Mouse (Mus musculus): ENCODE data around the gene Retnlg.
"Not testable (repeated sequence)": the region's sequence is repeated elsewhere in the genome, so short reads cannot be mapped to it uniquely, and the experiment has no call there.

Retnlg gene

DNA sequence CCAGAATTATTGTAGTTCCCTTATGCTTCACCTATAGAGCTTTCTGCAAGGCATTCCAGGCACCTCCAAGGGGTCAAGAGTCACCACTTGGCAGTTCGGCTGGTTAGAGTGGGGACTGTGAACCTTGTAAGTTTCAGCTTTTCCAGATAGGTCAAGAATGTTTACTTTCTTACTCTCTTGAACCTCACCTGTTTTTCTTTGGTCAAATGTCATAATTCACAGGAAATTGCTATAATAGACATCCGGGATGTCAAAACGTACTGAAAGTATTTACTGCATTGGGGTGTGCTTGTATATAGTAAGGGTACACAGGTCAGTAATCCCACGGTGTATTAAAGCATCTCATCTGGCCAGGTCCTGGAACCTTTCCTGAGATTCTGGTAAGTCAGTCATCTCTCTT, at the start of gene Retnlg:
Gene Retnlg, plus strand, starts transcription at position 301 of the 400 bp plus-strand sequence.
- no peak for DNase-seq (ENCODE audit: low spot score)

DNA sequence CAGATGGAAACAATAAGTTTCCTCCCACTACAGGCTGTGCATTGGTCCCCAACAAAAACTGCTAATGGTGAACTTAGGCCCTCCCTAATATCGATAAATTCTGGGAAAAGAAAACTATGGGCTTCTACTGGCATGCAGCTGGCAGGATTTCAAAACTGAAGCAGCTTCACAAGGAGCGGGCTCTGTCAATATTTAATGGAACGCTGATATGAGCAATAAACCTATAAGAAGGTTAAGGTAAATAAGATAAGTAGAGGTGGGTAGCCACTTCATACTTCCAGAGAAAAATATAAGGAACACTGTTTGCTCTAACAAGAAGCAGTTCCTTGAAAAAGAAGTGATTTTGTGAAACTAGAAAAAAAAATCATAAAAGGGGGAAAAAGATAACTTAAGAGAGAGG, 45.9 kb upstream of the Retnlg start:
- DNase-seq (ENCODE audit: low spot score): no peak

DNA sequence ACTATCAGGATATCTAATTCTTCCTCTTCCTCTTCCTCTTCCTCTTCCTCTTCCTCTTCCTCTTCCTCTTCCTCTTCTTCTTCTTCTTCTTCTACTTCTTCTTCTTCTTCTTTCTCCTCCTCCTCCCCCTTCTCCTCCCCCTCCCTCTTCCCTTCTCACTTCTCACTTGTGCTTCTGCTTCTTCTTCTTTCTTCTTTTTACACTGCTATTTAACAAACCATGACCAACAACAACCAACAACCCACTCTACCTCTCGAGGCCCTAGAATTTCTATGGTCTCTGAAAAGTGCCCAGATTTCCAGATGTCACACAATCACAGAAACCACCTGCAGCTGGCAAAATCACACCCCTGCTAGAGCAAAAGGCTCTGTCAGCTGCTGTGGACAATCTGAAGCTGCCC, 44.8 kb upstream of the Retnlg start:
- no peak for DNase-seq (ENCODE audit: low spot score)

DNA sequence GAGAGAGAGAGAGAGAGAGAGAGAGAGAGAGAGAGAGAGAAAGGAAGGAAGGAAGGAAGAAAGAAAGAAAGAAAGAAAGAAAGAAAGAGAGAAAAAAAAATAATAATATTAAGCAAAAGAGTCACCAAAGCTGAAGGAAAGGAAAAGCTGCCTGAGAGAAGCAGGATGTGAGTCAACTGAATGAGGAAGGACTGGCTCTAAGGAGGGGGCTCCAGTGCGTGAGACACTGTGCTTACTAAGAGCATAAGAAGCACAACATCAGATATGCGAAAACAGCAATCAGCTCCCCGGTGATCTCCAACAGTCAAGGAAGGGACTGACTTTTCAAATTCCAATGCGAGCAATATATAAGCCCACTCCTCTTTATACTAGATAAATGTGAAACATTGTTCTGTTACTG, 43.4 kb upstream of the Retnlg start:
- DNase-seq (ENCODE audit: low spot score): no peak

DNA sequence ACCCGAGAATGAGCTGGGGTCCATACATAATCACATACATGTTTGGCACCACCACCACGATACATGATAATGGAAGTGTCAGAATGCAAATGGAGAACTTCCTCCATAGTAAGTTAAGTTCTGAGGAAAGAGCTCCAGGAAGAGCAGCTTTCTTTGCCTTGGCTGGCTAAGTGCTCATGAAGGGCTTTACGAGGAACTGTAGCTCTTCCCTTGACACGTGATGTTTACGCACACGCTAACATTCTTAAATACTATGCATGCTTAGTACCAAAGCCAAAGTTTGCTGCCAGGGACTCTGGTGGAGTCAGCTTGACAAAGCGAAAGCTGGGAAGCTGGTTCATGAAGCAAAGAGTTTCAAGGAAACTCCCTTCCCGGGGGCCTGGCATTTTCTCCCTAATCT, 40.4 kb upstream of the Retnlg start:
- no peak for DNase-seq (ENCODE audit: low spot score)

DNA sequence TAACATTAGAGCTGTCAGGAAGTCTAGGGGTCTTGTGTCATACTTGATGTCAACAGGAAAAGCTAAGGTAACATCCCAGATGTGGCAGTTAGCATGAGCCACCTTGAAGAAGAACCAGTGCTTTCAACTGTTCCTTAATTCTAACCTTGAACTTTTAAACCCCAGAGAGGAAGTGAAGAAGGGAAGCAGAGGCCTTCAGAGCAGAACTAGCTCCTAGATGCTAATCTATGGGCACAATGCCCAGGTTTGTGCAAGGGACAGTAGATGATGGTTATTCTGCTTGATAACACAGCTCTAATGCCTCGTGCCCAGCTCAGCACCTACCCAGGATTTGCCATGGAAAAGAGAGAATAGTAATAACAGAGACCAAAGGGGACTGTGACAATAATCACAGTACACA, 38.8 kb upstream of the Retnlg start:
- DNase-seq (ENCODE audit: low spot score): not testable (repeated sequence)

DNA sequence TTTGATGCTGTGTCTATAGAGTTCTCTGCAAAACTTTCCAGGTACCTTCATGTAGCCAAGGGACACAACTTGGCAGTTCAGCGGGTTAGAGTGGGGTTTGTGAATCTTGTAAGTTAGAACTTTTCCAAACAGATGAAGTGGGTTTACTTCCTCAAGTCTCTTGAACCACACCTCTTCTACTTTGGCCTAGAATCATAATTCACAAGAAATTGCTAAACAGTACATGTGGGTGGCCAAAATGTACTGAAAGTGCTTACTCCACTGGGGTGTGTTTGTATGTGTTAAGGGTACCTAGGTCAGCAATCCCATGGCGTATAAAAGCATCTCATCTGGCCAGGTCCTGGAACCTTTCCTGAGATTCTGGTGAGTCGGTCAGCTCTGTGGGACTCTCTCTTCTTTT, 30.2 kb upstream of the Retnlg start, which contains the start of gene Retnla:
Gene Retnla, plus strand, starts transcription at position 286 of the 400 bp plus-strand sequence.
- no peak for DNase-seq (ENCODE audit: low spot score)

DNA sequence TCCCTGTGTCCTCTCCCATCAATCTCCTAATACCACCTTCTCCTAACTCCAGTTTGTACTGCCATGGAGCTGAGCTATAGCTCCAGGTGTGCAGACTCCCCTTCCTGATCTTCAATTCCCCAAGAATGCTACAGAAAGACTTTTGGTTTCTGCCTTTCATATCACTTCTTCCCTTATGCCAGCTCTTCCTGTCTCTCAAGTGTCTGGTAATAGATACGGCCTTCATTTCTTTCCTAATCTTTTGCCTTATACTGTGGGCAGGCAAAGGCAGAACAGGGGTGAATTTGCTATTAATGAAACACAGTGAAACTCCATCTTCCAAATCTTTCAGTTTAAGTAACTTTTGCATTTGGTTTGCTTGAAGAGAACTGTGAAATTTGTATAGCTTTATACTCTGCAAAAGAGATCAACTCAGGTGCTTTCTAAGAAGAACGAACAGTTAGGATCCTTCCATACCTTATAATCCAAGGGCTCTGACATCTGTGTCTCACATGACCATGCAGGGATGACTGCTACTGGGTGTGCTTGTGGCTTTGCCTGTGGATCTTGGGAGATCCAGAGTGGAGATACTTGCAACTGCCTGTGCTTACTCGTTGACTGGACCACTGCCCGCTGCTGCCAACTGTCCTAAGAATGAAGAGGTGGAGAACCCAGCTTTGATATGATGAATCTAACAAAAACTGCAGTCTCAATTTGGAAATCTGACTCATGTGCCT, 28.6 kb upstream of the Retnlg start:
- DNase-seq (ENCODE audit: low spot score): no peak

DNA sequence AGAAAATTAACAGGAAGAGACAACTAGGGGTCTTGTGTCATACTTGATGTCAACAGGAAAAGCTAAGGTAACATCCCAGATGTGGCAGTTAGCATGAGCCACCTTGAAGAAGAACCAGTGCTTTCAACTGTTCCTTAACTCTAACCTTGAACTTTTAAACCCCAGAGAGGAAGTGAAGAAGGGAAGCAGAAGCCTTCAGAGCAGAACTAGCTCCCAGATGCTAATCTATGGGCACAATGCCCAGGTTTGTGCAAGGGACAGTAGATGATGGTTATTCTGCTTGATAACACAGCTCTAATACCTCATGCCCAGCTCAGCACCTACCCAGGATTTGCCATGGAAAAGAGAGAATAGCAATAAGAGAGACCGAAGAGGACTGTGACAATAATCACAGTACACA, 7.4 kb upstream of the Retnlg start:
- not testable (repeated sequence) for DNase-seq (ENCODE audit: low spot score)

DNA sequence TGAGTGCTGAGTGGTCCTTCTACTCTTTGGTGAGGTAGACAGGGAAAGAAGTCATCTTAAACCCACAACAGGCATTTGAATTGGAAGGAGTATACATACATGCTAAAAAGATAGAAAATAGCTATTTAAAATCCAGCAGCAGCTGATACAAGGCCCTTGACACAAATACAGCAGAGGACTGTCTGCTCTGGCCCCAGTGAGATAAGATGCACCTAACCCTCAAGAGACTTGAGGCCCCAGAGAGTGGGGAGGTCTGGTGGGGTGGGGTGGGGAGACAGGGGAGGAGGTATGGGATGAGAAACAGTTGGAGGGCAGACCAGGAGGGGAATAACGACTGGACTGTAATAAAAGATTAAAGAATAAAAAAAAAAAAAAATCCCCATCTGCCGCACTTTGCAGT, 4.7 kb upstream of the Retnlg start:
- no peak for DNase-seq (ENCODE audit: low spot score)

DNA sequence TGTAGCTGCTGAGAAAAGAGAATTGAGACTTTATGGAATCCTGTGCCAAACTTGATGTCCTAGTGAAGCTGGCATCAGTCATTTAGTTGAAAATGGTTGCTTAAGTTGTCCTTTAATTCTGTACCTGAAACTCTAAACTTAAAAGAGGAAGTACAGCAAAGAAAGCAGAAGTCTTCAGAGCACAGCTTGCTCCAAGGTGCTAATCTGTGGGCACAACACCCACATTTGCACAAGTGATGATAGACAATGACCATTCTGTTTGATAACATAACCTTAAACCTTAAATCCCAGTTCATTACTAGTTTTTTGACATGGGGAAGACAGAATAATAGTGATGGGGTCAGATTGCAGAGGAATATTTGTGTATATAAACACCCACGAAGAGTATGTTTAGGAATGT, 3.8 kb upstream of the Retnlg start:
- DNase-seq (ENCODE audit: low spot score): no peak

DNA sequence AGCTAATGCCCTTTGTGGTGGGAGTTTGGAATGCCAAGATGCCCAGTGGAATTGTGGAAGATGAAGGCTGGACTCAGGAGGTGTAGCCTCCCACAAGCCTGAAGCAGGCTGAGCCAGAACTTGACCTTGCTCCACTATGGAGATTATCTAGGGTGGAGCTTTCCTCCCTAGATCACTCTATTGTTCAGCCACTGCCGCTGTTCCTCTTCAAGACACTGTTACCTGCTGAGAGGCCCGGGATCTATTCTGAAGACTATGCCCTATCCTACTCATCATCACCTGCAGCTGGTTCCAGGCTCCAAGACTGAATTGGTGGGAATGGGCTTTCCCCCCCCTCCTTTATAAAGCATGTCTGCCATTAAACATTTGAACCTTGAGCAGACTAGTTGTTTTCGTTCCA, 2.8 kb upstream of the Retnlg start:
- no peak for DNase-seq (ENCODE audit: low spot score)

DNA sequence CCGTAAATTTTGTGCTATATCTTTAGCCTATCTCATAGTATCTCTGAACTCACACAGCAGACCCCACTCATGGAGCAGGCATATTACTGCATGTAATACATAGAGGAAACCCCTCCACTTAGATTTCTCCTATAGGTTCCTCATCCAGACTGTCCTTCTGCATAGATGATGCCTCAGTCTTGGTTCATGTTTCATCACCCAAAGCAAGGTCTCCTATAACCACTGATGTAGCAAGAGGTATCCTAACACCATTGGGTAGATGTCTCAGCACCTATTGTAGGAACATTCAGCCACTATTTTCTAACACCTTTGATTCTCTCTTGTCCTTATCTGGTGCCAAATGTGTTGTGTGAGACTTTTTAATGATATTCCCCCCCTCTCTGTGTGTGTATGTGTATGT, 667 bp upstream of the Retnlg start:
- no peak for DNase-seq (ENCODE audit: low spot score)

DNA sequence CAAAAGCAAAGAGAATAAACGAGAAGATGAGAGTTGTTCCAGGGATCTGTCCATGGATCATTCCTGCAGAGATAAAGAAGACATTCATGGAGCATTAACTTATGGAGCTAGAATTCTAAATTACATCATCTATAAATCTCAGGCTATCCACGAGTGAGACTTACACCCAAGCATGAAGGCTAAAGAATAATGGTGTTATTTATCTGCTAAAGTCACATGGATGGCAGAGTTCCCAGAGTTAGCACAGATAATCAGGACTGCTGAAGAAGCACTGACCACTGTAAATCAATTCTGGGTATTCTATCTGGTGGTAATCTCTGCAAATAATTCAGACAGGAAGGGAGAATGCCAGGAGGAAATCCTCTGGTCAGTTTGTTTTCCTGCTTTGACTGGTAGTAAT, 18.3 kb downstream of the Retnlg start:
- no peak for DNase-seq (ENCODE audit: low spot score)

DNA sequence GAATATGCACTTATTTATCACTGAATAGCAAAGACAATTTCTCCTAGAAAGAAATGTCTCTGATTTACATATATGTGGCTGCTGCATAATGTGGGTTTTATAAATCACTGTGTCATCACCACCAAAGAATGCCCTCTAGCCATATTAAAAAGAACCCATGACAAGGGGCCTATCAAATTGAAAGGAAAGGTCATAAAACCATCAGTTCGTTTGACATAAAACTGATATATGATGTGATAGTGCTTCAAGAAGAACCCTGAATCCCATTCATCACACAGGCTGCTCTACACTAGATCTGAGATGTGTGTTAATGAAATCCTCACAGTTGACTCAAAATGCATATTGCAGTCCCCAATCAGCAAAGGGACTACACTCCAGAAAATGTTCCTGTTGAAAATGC, 27.4 kb downstream of the Retnlg start:
- no peak for DNase-seq (ENCODE audit: low spot score)

DNA sequence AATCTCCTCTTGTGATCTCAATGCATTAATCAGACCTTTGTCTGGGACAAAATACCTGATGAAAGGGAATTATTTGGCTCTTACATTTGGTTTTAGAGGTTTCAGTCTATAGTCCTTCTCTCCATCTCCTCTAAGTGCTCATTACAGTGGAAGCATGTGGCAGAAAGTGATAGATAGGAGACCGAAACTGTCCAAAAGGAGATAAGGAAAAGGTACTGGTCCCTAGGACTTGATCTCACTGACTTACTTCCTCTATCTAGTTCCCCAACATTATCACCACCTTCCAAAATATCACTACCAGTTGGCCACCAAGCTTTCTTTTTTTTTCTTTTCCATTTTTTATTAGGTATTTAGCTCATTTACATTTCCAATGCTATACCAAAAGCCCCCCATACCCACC, 38.8 kb downstream of the Retnlg start:
- no peak for DNase-seq (ENCODE audit: low spot score)

DNA sequence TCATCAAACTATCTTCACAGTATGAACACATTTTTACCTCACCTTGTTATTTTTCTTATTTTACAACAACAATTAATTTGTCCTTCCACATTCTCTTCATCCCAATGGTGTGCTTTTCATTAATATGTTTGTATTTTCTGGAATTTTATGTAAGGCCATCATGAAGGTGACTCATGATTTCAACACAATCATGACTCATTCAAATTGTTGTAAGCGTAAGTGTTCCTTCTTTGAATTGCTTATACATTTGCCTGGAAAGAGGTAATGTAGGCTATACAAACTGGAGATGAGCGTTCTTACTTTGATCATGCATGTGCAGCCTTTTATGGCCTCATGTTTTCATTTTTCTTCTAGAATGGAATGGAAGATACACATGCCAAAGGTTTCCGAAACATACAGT, 40.8 kb downstream of the Retnlg start:
- no peak for DNase-seq (ENCODE audit: low spot score)

DNA sequence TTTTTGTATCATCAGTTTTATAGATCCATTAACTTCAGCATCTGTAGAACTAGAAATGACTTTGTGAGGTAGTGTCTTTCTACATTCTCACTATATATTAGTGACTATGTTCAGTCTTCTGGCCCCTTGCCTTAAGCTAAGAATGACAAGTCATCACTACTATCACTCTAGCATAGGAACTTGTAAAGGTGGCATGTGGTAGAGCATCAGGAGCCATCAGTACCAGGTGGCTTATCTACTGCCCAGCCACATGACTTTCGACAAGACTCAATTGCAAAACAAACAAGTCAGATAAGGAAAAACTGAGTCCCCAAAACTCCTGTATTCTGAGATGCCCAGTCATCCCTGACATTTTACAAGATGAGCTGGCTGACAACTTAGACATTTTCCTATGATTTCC, 51.3 kb downstream of the Retnlg start:
- no peak for DNase-seq (ENCODE audit: low spot score)

Measured in yolk sac, embryonic 10.5 days (tissue).